Mouse (Mus musculus): Measurements from ENCODE around the gene Pllp. TPM values are rescaled to one million over a fixed set of nuclear protein-coding genes. Genes with fewer than 3 reads are reported as not detected.
A peak's percentile ranks its signal among the peaks of the same experiment; 100 is the strongest.

The Pllp gene
- total RNA-seq (2021) = under 1 TPM; 0.55 to 0.63 TPM
- polyA plus RNA-seq (2012; rRNA removed) = 1.1 and 2.6 TPM in 2 replicates
- long read RNA-seq, partial matches to known transcripts = 1 of 1 reads
- long read RNA-seq, other reads (novel, unspliced or antisense) = 0 of 1 reads

DNA sequence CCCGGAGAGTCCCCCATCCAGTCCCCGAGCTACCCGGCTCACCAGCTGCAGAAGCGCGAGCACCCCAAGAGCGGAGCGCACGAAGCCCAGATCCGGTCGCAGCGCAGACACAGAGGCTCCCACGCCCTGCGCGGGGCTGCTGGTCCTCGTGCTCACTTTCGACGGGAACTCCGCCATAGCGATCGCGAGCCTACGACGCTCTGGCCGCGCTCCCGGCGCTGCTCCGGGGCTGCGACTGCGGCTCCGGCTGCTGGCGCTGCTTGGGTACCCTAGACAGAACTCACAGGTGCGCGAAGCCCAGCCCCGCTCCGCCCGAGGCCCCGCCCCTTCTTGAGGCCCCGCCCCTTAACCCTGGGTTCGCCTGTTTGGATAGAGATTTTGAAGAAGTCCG, at the start of gene Pllp:
Gene Pllp (minus strand): TSS at position 285 of the 391 bp plus-strand sequence.
- WGBS = under 1% methylated on average over 41 of the region's 41 CpGs
- Histone ChIP-seq H3K27ac (no peak within 1 kb of the TSS), H3K36me3 (ENCODE audit: control insufficient read depth, insufficient read depth, low read length) (no peaks in the 10 kb centered on the region), H3K4me3 (peak within 1 kb of the TSS; percentile 36), H3K9ac (ENCODE audit: low read depth, low read length) (no peak within 1 kb of the TSS), H3K27me3 (ENCODE audit: control insufficient read depth, insufficient read depth, low read length) (peaks cover 10% of the 10 kb centered on the region), H3K79me2 (replicated peaks; ENCODE audit: control insufficient read depth, insufficient read depth, low read length) (no peaks in the 10 kb centered on the region), H3K4me1 (ENCODE audit: control insufficient read depth, insufficient read depth, low read length) (no peaks in the 10 kb centered on the region)
- TF ChIP-seq CTCF (IDR thresholded peaks at IDR 0.05) (no peak), POLR2A (IDR thresholded peaks at IDR 0.05; ENCODE audit: insufficient read depth, low read depth, low read length) (no peak), EP300 (IDR thresholded peaks at IDR 0.05; ENCODE audit: insufficient read depth, low read depth, low read length) (no peak)
- DNase-seq = peak; percentile 35 to 46
- intact Hi-C loops (cut with DNase I) = no loop called here

DNA sequence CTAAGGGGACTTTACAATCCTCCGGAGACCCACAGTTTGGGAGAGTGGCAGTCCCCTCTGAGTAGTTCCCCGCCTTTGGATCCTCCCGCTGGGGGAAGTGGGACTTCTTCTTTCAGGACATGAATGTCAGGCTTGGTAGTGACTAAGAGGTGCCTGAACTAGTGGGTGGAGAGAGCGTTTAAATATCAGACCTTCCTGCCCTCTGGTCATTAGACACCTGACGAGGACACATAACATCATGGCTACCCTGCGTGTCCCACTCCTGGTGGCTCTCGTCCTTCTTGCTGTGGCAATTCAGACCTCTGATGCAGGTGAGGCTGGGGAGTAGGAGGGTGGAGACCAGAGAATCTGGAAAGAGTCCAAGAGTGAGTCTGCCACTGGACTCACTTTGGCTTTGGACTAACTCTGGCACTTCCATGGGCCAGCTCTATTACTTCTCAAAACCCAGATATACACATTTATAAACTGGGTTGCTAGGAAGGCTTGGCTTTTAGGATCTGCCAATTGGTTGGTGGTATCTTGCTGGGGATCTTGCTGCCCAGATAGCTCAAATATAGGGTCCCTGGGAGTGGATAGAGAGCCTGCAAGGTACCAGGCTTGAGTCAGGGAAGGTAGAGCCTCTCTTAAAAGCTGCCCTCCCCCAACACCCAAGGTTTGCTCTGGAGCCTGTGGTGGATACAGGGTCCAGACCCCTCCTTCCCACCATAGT, 49.6 kb upstream of the Pllp start, which contains the start of gene Ccl22:
Gene Ccl22 (plus strand): TSS at position 115 of the 709 bp plus-strand sequence.
- TF ChIP-seq POLR2A (IDR thresholded peaks at IDR 0.05; ENCODE audit: insufficient read depth, low read depth, low read length) (no peak), EP300 (IDR thresholded peaks at IDR 0.05; ENCODE audit: insufficient read depth, low read depth, low read length) (no peak), CTCF (IDR thresholded peaks at IDR 0.05) (no peak)
- no peaks in the 10 kb centered on the region for H3K79me2 ChIP-seq (replicated peaks; ENCODE audit: control insufficient read depth, insufficient read depth, low read length)
- no peaks in the 10 kb centered on the region for H3K27me3 ChIP-seq (ENCODE audit: control insufficient read depth, insufficient read depth, low read length)
- no peak within 1 kb of the TSS for H3K4me3 ChIP-seq
- no peak within 1 kb of the TSS for H3K9ac ChIP-seq (ENCODE audit: low read depth, low read length)
- intact Hi-C loops (cut with DNase I) = no loop called here
- H3K36me3 ChIP-seq (ENCODE audit: control insufficient read depth, insufficient read depth, low read length) = no peaks in the 10 kb centered on the region
- no peaks in the 10 kb centered on the region for H3K4me1 ChIP-seq (ENCODE audit: control insufficient read depth, insufficient read depth, low read length)
- WGBS = 83% methylated on average over 7 of the region's 7 CpGs
- H3K27ac ChIP-seq = no peak within 1 kb of the TSS
- no peak for DNase-seq

DNA sequence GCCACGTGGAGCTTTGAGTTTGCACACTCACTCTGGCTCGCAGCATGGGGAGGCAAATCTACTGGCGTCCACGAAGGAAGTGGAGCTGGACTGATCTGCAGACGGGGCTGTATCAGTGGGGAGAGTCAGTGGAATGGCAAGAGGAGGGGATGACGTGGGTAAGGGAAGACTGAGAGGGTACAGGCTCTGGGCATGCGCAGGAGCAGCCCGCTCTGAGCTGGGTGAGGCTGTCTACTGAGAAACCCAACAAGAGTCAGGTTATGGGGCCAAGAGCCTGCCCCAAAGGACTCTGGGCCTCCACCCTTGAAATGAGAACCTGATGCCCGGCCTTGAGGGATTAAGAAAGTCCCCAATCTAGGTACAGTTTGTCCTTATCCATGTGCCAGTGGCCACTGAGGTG, 48.9 kb upstream of the Pllp start:
- WGBS = 81% methylated on average over 9 of the region's 9 CpGs
- Histone ChIP-seq H3K4me3 (no peak overlapping the region), H3K9ac (ENCODE audit: low read depth, low read length) (no peak overlapping the region), H3K4me1 (ENCODE audit: control insufficient read depth, insufficient read depth, low read length) (no peaks in the 10 kb centered on the region), H3K27me3 (ENCODE audit: control insufficient read depth, insufficient read depth, low read length) (no peaks in the 10 kb centered on the region), H3K79me2 (replicated peaks; ENCODE audit: control insufficient read depth, insufficient read depth, low read length) (no peaks in the 10 kb centered on the region), H3K27ac (no peak overlapping the region), H3K36me3 (ENCODE audit: control insufficient read depth, insufficient read depth, low read length) (no peaks in the 10 kb centered on the region)
- intact Hi-C loops (cut with DNase I) = no loop called here
- DNase-seq = no peak
- TF ChIP-seq CTCF (IDR thresholded peaks at IDR 0.05) = no peak
- no peak for TF ChIP-seq POLR2A (IDR thresholded peaks at IDR 0.05; ENCODE audit: insufficient read depth, low read depth, low read length)
- no peak for TF ChIP-seq EP300 (IDR thresholded peaks at IDR 0.05; ENCODE audit: insufficient read depth, low read depth, low read length)

DNA sequence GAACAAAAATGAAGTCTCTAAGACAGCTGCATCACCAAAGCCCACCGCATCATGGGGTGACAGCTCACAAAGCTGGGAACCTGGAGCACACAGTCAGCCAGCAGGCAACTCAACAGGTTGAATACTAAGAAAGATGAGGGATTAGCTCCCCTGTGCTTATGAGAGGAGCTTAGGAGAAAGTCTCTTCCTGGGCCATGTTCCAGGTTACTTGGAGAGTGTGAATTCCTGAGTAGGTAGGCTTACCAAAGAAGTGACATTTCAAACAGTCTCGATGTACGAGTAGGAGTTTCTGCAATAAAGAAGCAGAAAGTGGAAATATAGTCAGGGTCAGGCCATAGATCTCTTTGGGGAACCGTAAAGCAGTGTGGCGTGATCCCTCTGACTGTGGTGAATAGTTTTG, 48.4 kb upstream of the Pllp start:
- no peak overlapping the region for H3K4me3 ChIP-seq
- no peaks in the 10 kb centered on the region for H3K27me3 ChIP-seq (ENCODE audit: control insufficient read depth, insufficient read depth, low read length)
- no peaks in the 10 kb centered on the region for H3K4me1 ChIP-seq (ENCODE audit: control insufficient read depth, insufficient read depth, low read length)
- H3K27ac ChIP-seq = no peak overlapping the region
- no peaks in the 10 kb centered on the region for H3K79me2 ChIP-seq (replicated peaks; ENCODE audit: control insufficient read depth, insufficient read depth, low read length)
- TF ChIP-seq POLR2A (IDR thresholded peaks at IDR 0.05; ENCODE audit: insufficient read depth, low read depth, low read length) (no peak), EP300 (IDR thresholded peaks at IDR 0.05; ENCODE audit: insufficient read depth, low read depth, low read length) (no peak)
- 92% methylated on average over 5 of the region's 5 CpGs for WGBS
- intact Hi-C loops (cut with DNase I) = no loop called here
- H3K9ac ChIP-seq (ENCODE audit: low read depth, low read length) = no peak overlapping the region
- no peak for DNase-seq
- H3K36me3 ChIP-seq (ENCODE audit: control insufficient read depth, insufficient read depth, low read length) = no peaks in the 10 kb centered on the region

DNA sequence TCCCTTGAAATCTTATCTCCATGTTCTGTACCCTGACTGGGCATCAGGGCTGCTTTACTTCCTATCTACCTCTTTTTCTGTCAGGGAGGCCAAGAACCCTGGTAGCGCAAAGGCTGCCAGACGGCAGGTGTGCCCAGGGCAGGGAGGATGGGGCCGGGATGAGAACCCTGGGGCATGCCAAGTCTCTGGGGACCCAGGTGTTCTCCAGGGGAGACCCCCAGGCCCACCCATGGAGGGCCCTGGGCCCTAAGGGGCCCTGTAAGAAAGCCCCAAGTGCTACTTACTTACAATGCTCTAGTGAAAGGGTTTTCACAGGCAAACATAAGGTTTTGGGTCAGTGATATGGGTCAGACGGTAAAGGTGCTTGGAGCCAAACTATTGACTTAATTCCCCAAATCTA, 45.6 kb upstream of the Pllp start:
- no peak for TF ChIP-seq POLR2A (IDR thresholded peaks at IDR 0.05; ENCODE audit: insufficient read depth, low read depth, low read length)
- no peak for TF ChIP-seq EP300 (IDR thresholded peaks at IDR 0.05; ENCODE audit: insufficient read depth, low read depth, low read length)
- TF ChIP-seq CTCF (IDR thresholded peaks at IDR 0.05) = no peak
- no peak for DNase-seq
- 87% methylated on average over 4 of the region's 4 CpGs for WGBS
- H3K4me3 ChIP-seq = no peak overlapping the region
- H3K27me3 ChIP-seq (ENCODE audit: control insufficient read depth, insufficient read depth, low read length) = no peaks in the 10 kb centered on the region
- no peaks in the 10 kb centered on the region for H3K36me3 ChIP-seq (ENCODE audit: control insufficient read depth, insufficient read depth, low read length)
- no peak overlapping the region for H3K27ac ChIP-seq
- no peaks in the 10 kb centered on the region for H3K4me1 ChIP-seq (ENCODE audit: control insufficient read depth, insufficient read depth, low read length)
- no peak overlapping the region for H3K9ac ChIP-seq (ENCODE audit: low read depth, low read length)
- intact Hi-C loops (cut with DNase I) = no loop called here
- no peaks in the 10 kb centered on the region for H3K79me2 ChIP-seq (replicated peaks; ENCODE audit: control insufficient read depth, insufficient read depth, low read length)

DNA sequence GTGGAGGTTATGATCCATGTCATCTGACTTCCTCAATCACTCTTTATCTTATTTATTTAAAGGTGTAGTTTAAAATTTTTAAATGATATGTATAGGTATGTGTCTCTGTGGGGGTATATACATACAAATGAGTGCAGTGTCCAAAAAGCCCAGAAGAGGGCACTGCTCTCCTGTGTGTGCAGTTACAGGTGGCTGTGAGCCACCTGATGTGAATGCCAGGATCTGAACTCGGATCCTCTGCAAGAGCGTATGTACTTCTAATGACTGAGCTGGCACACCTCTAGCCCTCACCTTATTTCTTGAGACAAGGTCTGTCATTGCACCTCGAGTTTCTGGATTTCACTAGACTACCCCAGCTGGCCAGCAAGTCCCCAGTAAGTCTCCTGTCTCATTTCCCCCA, 44.5 kb upstream of the Pllp start:
- no peaks in the 10 kb centered on the region; the same call in 1 of the 2 replicates for H3K4me1 ChIP-seq (ENCODE audit: control insufficient read depth, insufficient read depth, low read length)
- 88% methylated on average over 3 of the region's 3 CpGs for WGBS
- TF ChIP-seq POLR2A (IDR thresholded peaks at IDR 0.05; ENCODE audit: insufficient read depth, low read depth, low read length) (no peak), CTCF (IDR thresholded peaks at IDR 0.05) (0 out of 2 replicates have a peak, but pooled peaks have one; percentile 11)
- DNase-seq = no peak
- intact Hi-C loops (cut with DNase I) = no loop called here
- H3K79me2 ChIP-seq (replicated peaks; ENCODE audit: control insufficient read depth, insufficient read depth, low read length) = no peaks in the 10 kb centered on the region
- no peak overlapping the region for H3K4me3 ChIP-seq
- H3K9ac ChIP-seq (ENCODE audit: low read depth, low read length) = no peak overlapping the region
- no peaks in the 10 kb centered on the region for H3K27me3 ChIP-seq (ENCODE audit: control insufficient read depth, insufficient read depth, low read length)
- no peak overlapping the region for H3K27ac ChIP-seq
- H3K36me3 ChIP-seq (ENCODE audit: control insufficient read depth, insufficient read depth, low read length) = no peaks in the 10 kb centered on the region

Measured in heart, adult 2 months (tissue).